Mouse (Mus musculus) neural tube, embryonic 12.5 days (tissue): ENCODE results near the gene Tmem169. TPM values are rescaled to one million over a fixed set of nuclear protein-coding genes. Genes with fewer than 3 reads are reported as not detected.

ENCODE experiments used
- ATAC-seq: fragments of 200-750 bp; cut with Nextera tagmentation; 2 replicates; pipeline ENCODE4 v1.8.0; 2017; ENCODE audit warnings: low read depth, mild to moderate bottlenecking, moderate TSS enrichment, moderate library complexity; ENCODE audit not compliant: low FRiP score
- H3K27ac ChIP-seq: fragments of 300-500 bp; sonication (generic); 2 replicates; pipeline ENCODE4 v1.5.1; 2016
- H3K27me3 ChIP-seq: fragments of 300-500 bp; sonication (generic); replicated peaks from 2 replicates; pipeline ENCODE4 v1.6.1; 2016; ENCODE audit warnings: mild to moderate bottlenecking
- H3K36me3 ChIP-seq: fragments of 300-500 bp; sonication (generic); 2 replicates; pipeline ENCODE4 v1.6.1; 2016; ENCODE audit warnings: mild to moderate bottlenecking
- H3K4me1 ChIP-seq: fragments of 300-500 bp; sonication (generic); 2 replicates; pipeline ENCODE4 v1.6.1; 2016
- H3K4me2 ChIP-seq: fragments of 300-500 bp; sonication (generic); replicated peaks from 2 replicates; pipeline ENCODE4 v1.6.1; 2016; ENCODE audit warnings: mild to moderate bottlenecking
- H3K4me3 ChIP-seq: fragments of 300-500 bp; sonication (generic); 2 replicates; pipeline ENCODE4 v1.5.1; 2016
- H3K9ac ChIP-seq: fragments of 300-500 bp; sonication (generic); 2 replicates; pipeline ENCODE4 v1.6.1; 2016; ENCODE audit warnings: mild to moderate bottlenecking
- H3K9me3 ChIP-seq: fragments of 300-500 bp; sonication (generic); 2 replicates; pipeline ENCODE4 v1.6.1; 2016; ENCODE audit warnings: mild to moderate bottlenecking
- WGBS: fragments of 180-500 bp; shearing (Covaris S2); methylation state at CpG from one replicate; pipeline ENCODE4 v1.1.7; 2016; 5-methylcytosine and 5-hydroxymethylcytosine counted together
- polyA plus RNA-seq: library from polyadenylated mRNA; unstranded; fragments of >200 nt; fragmentation: Nextera tagmentation; extraction: Ambion mirVana; gene quantifications from 2 replicates; pipeline ENCODE4 v1.2.1, GENCODE M21; 2016

Gene Tmem169
- polyA plus RNA-seq, 1 experiment from 2014 or later: 30.2 TPM

DNA sequence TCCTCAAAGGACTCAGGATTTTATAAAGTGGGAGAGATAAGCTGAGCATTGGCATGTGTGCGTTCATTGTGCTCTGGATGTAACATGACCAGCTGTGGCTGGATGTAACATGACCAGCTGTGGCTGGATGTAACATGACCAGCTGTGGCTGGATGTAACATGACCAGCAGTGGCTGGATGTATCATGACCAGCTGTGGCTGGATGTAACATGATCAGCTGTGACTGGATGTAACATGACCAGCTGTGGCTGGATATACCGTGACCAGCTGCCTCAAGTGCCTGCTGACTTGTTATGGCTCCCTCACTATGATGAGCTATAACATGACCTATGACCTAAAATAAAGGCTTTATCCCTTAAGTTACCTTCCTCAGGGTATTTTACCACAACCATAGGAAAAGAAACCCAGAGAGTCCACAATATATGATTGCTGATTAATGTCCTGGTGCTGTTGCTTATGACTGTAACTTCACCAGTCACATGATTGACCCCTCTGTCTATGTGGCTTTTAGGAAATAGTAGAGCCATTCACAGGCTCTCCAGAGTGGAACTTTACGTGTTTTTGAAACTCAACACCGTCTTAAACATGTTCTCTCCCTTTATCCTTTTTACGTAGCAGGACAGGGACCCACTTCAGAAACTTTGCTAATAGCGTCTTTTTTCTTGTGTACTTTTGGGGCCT, 25.7 kb downstream of the Tmem169 start:
- H3K27ac ChIP-seq: no peak overlapping the region
- H3K9ac ChIP-seq: no peak overlapping the region
- H3K4me3 ChIP-seq: no peak overlapping the region
- 58% methylated on average over 6 of the region's 6 CpGs for WGBS
- H3K27me3 ChIP-seq: no peaks in the 10 kb centered on the region
- peaks cover 12% of the 10 kb centered on the region; the same call in 1 of the 2 replicates for H3K4me1 ChIP-seq
- H3K36me3 ChIP-seq: peaks cover 3% of the 10 kb centered on the region; the same call in 1 of the 2 replicates
- H3K9me3 ChIP-seq: no peaks in the 10 kb centered on the region
- H3K4me2 ChIP-seq: 0 out of 2 replicates have a peak overlapping the region, but pooled peaks have one; percentile 1
- no peak for ATAC-seq

DNA sequence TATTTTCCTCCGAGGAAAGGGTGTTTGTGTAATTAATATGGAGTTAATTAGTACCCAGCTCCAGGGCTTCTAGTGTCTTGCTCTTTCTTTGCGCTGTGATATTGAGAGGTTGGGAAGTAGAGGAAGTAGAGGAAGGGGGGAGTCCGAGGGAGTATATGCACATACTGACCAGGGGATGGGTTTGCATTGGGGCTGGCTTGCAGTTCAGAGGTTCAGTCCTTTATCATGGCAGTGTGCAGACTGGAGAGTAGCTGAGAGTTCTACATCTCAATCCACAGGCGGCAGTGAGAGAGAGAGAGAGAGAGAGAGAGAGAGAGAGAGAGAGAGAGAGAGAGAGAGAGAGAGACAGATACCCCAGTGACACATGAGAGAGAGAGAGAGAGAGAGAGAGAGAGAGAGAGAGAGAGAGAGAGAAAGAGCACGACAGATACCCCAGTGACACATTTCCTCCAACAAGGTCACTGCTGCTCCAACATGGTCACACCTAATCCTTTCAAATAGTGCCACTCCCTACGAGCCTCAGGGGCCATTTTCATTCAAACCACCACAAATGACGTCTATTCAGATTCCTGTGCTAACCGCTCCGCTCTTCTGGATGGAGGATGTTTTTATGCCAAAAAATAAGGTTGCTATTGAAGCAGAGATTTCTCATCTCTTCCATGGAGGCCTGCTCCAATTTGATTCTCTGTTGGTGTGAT, 28.7 kb downstream of the Tmem169 start:
- no peak overlapping the region for H3K4me3 ChIP-seq
- ATAC-seq: no peak
- H3K4me1 ChIP-seq: peaks cover 12% of the 10 kb centered on the region; the same call in 1 of the 2 replicates
- no peaks in the 10 kb centered on the region for H3K9me3 ChIP-seq
- WGBS: 83% methylated on average over 9 of the region's 9 CpGs
- no peaks in the 10 kb centered on the region for H3K27me3 ChIP-seq
- no peak overlapping the region for H3K4me2 ChIP-seq
- H3K36me3 ChIP-seq: peaks cover 19% of the 10 kb centered on the region; the same call in 1 of the 2 replicates
- no peak overlapping the region for H3K9ac ChIP-seq
- no peak overlapping the region for H3K27ac ChIP-seq

DNA sequence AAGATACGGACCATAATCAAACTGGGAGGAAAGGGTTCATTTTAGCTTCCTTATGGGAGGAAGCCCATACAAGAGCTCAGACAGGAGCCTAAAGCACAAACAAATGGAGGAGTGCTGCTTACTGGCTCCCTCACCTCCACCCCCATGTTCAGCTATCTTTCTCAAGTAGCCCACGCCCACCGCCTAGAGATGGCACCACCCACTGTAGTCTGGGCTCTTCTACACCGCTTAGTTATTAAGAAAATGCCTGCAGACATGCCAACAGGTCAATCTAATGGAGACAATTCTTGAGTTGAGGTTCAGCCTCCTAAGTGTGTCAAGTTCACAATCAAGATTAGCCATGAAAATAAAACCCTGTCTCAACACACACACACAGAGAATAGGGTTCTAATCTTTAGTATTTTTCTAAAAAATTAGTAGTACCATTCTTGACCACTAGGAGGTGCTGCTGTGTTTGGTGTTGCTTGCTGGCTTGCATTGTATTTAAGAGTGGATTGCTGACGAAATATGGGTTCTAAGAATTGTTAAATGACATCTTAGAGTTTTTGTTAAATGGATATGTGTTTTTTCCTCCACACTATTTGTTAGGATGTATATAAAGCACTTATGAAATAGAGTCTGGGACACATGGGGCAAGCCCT, 29.4 kb downstream of the Tmem169 start:
- H3K27ac ChIP-seq: no peak overlapping the region
- no peak overlapping the region for H3K4me2 ChIP-seq
- H3K9me3 ChIP-seq: no peaks in the 10 kb centered on the region
- ATAC-seq: peak; percentile 29
- H3K36me3 ChIP-seq: peaks cover 25% of the 10 kb centered on the region
- no peaks in the 10 kb centered on the region for H3K27me3 ChIP-seq
- H3K9ac ChIP-seq: no peak overlapping the region
- 82% methylated on average over 5 of the region's 5 CpGs for WGBS
- H3K4me3 ChIP-seq: no peak overlapping the region
- H3K4me1 ChIP-seq: peaks cover 12% of the 10 kb centered on the region; the same call in 1 of the 2 replicates

DNA sequence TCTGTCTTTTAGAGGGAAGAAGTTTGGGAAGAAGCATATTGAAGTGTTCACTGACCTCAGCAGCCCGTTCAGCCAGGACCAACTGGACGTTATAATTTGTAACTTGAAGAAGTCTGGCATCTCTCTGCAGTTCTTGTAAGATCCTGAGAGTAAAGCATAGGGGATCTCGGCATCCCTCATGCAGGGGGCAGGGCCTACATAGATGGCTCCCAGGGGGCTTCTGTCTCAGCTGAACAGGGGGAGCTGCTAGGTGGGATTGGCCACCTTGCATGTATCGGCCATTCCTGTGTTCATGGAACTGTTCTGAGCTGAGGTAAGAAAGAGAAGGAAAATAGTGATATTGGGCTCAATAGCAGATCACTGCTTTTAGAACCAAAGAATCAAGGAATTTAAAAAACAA, 31.3 kb downstream of the Tmem169 start:
- 80% methylated on average over 4 of the region's 4 CpGs for WGBS
- Histone ChIP-seq H3K4me2 (no peak overlapping the region), H3K27me3 (no peaks in the 10 kb centered on the region), H3K9me3 (no peaks in the 10 kb centered on the region), H3K36me3 (peaks cover 39% of the 10 kb centered on the region), H3K27ac (no peak overlapping the region), H3K4me1 (no peaks in the 10 kb centered on the region), H3K4me3 (no peak overlapping the region), H3K9ac (no peak overlapping the region)
- ATAC-seq: no peak

DNA sequence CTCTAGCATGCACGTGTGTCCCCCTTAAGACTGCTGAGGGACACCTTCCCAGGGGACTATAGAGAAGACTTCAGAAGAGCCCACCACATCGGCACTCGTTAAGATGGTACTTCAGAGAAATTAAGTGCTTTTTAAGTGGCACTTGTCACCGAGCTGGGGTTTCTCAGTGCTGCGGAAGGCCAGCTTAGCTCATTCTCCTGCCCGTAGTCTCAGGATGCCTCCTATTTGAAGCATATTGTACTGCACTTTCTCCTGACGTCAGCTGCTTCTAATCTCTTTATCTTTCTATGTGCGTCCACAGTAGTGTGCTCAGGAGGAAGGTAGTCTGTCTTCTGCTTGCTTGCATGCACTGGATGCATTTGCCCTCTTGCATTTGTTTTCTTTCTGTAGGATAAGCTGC, 32.2 kb downstream of the Tmem169 start:
- Histone ChIP-seq H3K4me3 (no peak overlapping the region), H3K9ac (no peak overlapping the region), H3K36me3 (peaks cover 49% of the 10 kb centered on the region), H3K4me2 (no peak overlapping the region), H3K4me1 (no peaks in the 10 kb centered on the region), H3K27me3 (no peaks in the 10 kb centered on the region), H3K27ac (no peak overlapping the region), H3K9me3 (no peaks in the 10 kb centered on the region)
- 79% methylated on average over 8 of the region's 8 CpGs for WGBS
- no peak for ATAC-seq

GRCm38 (mm10) chr1:72316901-72317300, 32.7 kb downstream of the Tmem169 start:
- H3K4me3 ChIP-seq: no peak overlapping the region
- ATAC-seq: no peak
- H3K36me3 ChIP-seq: peaks cover 49% of the 10 kb centered on the region
- H3K9ac ChIP-seq: no peak overlapping the region
- H3K9me3 ChIP-seq: no peaks in the 10 kb centered on the region
- no peaks in the 10 kb centered on the region for H3K4me1 ChIP-seq
- H3K27ac ChIP-seq: no peak overlapping the region
- no peaks in the 10 kb centered on the region for H3K27me3 ChIP-seq
- H3K4me2 ChIP-seq: no peak overlapping the region
- WGBS: 79% methylated on average over 7 of the region's 7 CpGs

DNA sequence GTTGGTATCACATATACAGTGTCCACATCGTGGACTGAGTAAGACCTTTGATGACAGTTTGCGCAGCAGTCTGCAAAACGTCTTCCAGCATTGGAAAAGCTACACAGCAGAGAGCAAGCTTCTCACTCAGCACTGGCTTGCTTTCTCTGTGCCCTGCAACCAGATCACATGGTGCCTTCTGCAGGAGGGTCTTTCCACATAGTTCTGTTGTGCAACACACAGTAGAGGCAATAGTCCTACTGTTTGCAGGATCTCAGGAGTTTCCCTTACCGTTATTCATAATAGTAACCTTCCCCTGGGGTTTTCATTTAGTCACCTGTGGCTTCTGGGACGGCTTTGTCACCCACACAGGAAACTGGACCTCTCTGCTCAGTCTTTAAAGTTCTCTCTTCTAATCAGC, 36.6 kb downstream of the Tmem169 start:
- no peak overlapping the region for H3K9ac ChIP-seq
- H3K27me3 ChIP-seq: no peaks in the 10 kb centered on the region
- no peak overlapping the region for H3K27ac ChIP-seq
- no peak for ATAC-seq
- H3K36me3 ChIP-seq: peaks cover 58% of the 10 kb centered on the region
- 95% methylated on average over 5 of the region's 5 CpGs for WGBS
- H3K4me1 ChIP-seq: no peaks in the 10 kb centered on the region
- H3K4me2 ChIP-seq: no peak overlapping the region
- H3K4me3 ChIP-seq: no peak overlapping the region
- no peaks in the 10 kb centered on the region for H3K9me3 ChIP-seq

- Histone ChIP-seq H3K36me3 (peaks cover 64% of the 10 kb centered on the region), H3K4me2 (no peak overlapping the region), H3K27ac (no peak overlapping the region), H3K27me3 (no peaks in the 10 kb centered on the region), H3K4me3 (no peak overlapping the region), H3K9me3 (no peaks in the 10 kb centered on the region), H3K4me1 (no peaks in the 10 kb centered on the region), H3K9ac (no peak overlapping the region)
- 95% methylated on average over 4 of the region's 4 CpGs for WGBS
- ATAC-seq: no peak
Measured at GRCm38 (mm10) chr1:72323248-72323647, 39.1 kb downstream of the Tmem169 start.

GRCm38 (mm10) chr1:72326162-72326821, 42.1 kb downstream of the Tmem169 start:
- Histone ChIP-seq H3K9me3 (no peaks in the 10 kb centered on the region), H3K4me3 (no peak overlapping the region), H3K4me1 (no peaks in the 10 kb centered on the region), H3K4me2 (no peak overlapping the region), H3K27me3 (no peaks in the 10 kb centered on the region), H3K27ac (no peak overlapping the region), H3K9ac (no peak overlapping the region), H3K36me3 (peaks cover 61% of the 10 kb centered on the region)
- no peak for ATAC-seq
- 97% methylated on average over 11 of the region's 11 CpGs for WGBS

DNA sequence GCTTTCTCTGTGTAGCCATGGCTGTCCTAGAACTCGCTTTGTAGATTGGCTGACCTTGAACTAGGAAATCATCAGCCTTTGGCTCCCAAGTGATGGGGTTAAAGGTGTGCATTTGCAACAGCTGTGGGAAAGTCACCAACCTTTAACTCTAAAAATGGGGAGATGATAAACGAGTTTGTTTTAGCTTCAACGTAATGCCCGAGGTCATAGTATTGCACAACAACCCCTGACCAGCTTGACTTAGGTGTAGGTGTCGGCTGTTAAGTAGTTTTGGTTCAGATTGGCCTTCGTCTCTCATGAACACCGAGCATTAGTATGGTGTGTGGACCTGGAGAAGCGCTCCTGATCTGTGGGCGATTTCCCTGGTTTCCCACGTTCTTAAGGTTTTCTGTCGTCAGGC, 50.6 kb downstream of the Tmem169 start:
- no peak overlapping the region for H3K4me3 ChIP-seq
- no peak overlapping the region for H3K4me2 ChIP-seq
- no peaks in the 10 kb centered on the region for H3K9me3 ChIP-seq
- no peak overlapping the region for H3K27ac ChIP-seq
- H3K4me1 ChIP-seq: no peaks in the 10 kb centered on the region
- WGBS: 95% methylated on average over 11 of the region's 11 CpGs
- ATAC-seq: no peak
- peaks cover 56% of the 10 kb centered on the region for H3K36me3 ChIP-seq
- no peaks in the 10 kb centered on the region for H3K27me3 ChIP-seq
- H3K9ac ChIP-seq: no peak overlapping the region

DNA sequence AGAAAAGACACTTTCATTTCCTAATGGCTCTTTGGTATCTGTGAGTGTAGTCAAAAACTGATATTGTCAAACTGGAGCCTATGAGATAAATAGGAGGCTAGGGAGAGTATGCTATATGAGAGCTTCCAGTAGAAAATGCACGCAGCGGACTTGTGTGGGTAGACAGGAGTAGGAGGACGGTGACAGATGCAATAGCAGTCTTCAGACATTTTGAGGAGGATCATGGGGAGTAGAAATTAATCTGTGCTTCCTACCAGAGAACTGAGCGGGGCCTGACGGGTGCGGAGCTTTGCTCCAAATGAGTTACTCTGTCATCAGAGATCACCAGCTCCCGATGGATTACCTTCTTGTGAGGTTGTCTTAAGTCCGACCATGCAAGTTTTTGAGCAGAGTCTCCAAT, 52.6 kb downstream of the Tmem169 start:
- ATAC-seq: no peak
- H3K27me3 ChIP-seq: no peaks in the 10 kb centered on the region
- H3K4me2 ChIP-seq: no peak overlapping the region
- H3K9me3 ChIP-seq: no peaks in the 10 kb centered on the region
- H3K4me3 ChIP-seq: no peak overlapping the region
- WGBS: 97% methylated on average over 8 of the region's 8 CpGs
- no peaks in the 10 kb centered on the region for H3K4me1 ChIP-seq
- H3K9ac ChIP-seq: no peak overlapping the region
- no peak overlapping the region for H3K27ac ChIP-seq
- H3K36me3 ChIP-seq: peaks cover 59% of the 10 kb centered on the region

DNA sequence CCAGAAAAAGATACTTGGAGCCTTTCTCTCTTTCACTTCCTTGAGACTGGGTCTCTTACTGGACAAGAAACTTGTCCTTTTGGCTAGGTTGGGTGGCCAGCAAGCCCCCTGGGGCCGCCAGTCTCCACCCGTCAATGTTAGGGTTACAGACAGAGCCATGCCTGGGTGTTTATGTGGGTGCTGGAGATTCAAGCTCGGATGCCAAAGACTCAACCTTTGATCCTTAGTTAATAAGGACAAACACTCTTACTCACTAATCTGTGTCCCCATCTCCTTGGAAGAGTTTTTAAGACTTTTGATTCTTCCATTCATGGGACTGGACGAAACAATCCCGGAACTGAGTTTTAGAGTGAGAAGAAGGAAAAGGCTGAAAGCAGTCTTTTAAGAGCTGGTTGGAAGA, 54.2 kb downstream of the Tmem169 start:
- no peak overlapping the region for H3K27ac ChIP-seq
- no peaks in the 10 kb centered on the region for H3K27me3 ChIP-seq
- 93% methylated on average over 5 of the region's 5 CpGs for WGBS
- no peak for ATAC-seq
- no peaks in the 10 kb centered on the region for H3K4me1 ChIP-seq
- H3K4me3 ChIP-seq: no peak overlapping the region
- no peaks in the 10 kb centered on the region for H3K9me3 ChIP-seq
- no peak overlapping the region for H3K4me2 ChIP-seq
- no peak overlapping the region for H3K9ac ChIP-seq
- peaks cover 58% of the 10 kb centered on the region for H3K36me3 ChIP-seq
